Mouse (Mus musculus) layer of hippocampus, adult 9-10 months (tissue): Measurements from ENCODE around the gene Chat.

Experiments
- DNase-seq: peaks from one replicate; pipeline ENCODE4 v3.0.0; 2022; ENCODE audit warnings: low spot score

The Chat gene

GRCm38 (mm10) chr14:32465889-32466288 lies at the start of gene Chat:
Gene Chat, minus strand, starts transcription at chr14:32465989.
- DNase-seq, result no peak

DNA sequence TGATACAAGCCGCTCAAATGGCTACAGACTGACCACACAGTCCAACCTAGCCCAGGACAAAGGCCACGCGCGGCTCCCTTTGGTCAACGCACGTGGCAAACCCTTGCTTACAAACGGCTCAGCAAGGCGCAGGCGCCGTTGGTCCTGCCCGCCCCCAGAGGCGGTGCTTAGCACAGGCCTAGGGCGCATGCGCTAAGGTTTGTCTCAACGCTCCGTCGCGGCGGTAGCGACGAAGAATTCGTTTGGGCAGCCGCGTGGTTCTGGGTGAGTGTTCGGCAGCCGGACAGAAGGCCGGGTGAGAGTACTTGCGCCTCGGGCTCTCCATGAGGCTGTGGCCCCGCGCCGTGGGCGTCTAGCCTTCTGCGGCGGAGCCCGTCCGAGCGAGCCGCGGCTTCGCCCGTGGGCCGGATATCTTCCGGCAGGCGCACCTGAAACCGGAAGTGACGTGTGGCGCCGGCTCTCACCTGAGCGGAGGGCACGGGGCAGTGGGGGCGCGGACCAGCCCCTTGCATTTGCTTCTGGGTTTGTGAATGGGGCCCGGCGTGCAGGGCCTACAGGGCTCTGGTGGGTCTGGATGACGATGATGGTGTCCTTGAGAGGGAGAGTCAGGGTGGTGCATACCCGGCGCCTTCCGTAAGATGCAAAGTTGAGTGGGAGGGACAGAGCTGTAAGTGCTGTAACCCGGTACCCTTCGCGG lies 47.7 kb upstream of the Chat start, which contains the start of gene Ercc6:
Gene Ercc6, plus strand, starts transcription at position 186 of the 697 bp plus-strand sequence.
- DNase-seq, result peak; percentile 72

DNA sequence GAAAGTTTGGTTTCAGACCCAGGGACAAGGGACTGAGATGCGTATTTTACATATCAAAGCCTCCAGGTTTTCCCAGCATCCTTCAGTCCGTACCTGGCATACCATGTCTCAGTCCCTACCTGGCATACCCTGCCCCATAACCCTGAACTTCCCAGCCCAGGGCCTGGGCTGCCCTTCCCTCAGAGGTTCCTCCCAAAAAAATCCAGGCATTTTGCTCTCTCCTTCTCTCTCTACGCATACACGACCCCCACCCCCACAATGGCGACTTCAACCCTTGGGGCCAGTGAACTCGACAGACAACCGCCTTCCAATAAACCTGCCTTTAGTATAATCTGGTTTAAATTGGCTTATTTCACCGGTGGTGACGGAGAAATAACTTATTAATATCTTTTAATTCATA lies 47.1 kb upstream of the Chat start:
- DNase-seq, result no peak

DNA sequence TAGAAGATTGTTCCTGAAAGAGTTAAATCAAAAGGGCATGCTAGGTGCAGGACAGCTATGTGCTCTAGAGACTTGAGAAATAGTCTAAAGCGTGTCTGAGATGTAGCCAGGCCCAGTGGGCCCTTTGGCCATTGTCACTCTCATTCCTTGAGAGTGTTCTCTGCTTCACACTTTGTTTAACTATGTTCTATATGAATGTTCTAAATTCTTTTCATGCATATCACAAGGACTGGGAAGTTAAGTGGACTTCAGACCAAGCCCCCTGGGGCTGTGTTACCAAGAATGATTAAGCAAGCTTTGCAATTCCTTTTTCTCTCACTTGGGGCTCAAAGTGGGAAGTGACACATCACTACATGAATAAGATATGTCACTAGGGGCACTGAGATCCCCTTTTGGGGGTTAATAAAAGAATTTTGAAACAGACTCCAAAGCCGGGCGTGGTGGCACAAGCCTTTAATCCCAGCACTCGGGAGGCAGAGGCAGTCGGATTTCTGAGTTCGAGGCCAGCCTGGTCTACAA lies 43.7 kb upstream of the Chat start:
- no peak for DNase-seq

DNA sequence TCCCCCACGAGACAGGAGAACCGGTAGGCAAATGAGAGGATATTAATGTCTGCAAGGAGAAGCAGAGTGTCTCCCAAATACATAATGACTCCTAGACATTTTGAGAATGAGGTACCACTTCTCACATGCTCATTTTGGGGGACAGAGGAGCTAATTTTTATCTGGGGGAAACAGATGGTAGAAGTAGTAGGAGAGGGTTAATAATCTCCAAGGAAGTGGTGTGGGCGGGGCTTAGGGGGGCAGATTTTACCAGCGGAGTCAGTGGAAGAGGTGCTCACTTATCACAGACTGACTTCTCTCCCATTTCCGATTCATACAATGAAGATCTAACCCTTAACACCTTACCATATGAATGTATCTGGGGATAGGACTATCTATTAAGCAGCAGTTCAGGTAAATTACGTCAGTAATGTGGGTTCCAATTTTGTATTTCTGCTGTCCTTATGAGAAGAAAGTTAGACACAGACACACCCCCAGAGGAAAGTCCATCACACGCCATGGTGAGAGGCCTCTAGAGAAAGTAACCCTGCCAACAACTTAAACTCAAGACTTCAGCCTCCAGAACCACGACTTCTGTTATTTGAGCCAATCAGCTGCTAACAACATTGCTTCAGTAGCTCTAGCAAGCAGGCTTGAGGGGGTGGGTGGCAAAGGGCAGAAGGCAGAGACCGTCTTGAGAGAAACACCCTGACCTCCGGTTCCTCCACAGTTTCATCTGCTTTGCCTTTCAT lies 42.5 kb upstream of the Chat start:
- no peak for DNase-seq

GRCm38 (mm10) chr14:32507216-32507615 lies 41.4 kb upstream of the Chat start:
- DNase-seq, result no peak

GRCm38 (mm10) chr14:32506329-32506728 lies 40.5 kb upstream of the Chat start:
- DNase-seq, result no peak

- no peak for DNase-seq
Observed at GRCm38 (mm10) chr14:32503897-32504296, 38.1 kb upstream of the Chat start.

DNA sequence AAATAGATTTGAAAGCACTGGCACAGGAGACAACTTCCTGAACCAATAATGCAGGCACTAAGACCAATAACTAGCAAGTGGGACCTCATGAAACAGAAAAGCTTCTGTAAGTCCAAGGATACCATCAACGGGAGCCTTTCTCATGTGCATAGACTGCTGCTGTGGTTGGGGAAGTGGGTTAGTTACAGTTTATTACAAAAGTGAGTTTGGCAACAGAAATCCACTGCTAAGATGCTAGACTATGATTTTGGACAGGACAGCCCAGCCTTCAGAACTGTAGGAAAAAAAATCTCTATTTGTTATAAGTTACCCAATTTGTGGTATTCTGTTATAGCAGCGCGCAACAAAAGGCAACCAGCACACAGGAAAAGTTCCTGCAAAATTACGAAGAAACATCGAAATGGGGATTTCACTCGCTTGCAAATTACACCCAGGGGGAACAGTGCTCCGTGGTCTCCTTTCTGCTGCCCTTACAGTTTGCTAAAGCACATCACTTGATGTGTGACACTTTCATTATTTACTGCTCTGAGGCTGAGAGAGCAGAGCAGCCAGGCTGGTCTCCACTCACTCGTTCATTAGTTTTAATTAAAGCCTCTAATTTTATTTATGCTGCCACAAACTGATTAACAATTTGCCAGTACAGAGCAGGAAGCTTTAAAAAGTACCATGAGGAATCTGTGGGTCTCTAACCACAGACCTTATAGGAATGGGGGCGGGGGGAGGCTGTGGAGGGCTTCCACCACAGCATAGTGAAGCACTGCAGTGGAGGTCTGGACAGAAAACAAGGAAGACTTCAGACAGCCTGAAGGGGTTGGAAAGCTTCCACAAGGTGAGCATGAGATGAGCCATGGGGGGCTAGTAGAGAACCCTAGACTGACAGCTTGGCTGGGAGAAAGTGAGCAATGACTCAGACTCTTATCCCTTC lies 37.2 kb upstream of the Chat start:
- no peak for DNase-seq

DNA sequence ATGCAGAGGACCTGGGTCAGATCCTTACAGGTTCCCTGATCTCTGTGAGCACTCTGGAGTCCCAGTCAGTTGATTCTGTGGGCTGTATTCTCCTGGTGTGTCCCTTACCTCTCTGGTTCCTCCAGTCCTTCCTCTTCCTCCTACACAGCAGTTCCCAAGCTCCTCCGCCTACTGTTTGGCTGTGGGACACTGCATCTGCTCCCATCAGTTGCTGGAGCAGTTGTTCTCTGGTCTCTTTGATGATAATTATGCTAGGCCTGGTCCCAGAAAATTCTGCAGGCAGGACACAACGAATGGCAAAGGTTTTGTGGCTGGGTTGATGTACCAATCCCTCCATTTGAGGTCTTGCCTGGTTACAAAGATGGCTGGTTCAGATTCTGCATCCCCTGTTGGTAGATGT lies 35.5 kb upstream of the Chat start:
- no peak for DNase-seq

DNA sequence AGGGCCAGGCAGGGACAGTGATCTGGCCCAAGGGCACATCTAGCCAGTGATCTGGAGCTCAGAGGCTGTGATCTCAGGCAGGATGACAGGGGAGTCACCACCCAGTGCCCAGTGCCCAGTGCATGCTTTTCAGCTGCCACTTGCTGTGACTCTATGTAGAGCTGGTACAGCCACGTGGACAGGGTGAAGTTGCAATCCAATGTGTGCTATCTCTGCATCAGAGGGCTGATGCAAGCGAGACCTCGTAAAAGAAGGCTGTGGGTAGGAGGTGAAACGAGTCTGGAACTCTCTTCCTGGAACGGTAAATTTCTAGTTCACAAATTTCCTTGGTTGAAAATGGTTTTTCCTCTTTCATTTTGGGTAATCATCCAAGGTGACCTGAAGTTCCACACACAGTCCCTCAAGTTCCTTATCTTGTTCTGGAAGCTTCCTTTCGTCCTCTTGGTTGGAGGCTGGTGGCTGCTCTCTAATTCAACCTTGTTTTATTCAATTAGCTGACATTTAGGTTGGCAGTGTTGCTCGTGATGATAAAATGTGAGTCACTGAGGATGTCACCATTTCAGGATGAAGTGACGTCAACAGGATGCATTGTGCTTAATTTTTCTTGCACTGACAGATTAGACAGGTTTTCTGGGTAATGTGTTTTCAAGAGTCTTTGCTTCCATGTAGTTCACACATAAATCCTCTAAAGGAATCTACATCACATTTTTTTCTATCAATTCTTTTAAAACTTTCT lies 30.5 kb upstream of the Chat start:
- DNase-seq, result no peak

DNA sequence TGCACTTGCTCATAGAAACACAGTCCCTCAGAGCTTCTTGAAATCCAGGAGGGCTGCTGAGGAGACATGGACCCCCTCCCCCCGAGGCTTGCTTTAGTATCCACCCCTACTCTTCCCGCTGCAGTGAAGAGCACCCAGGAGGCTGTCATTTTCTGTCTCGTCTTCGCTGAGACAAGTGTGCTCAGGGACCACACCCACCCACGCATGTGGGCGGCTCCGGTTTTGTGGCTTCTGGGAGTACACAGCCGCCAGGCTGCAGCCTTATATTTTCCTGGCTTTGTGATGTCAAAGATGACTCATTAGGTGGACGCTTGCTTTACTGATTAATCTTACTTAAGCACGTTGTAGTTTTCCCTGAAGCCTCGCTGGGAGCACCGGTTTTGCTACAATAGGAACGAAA lies 26.7 kb upstream of the Chat start:
- DNase-seq, result no peak

DNA sequence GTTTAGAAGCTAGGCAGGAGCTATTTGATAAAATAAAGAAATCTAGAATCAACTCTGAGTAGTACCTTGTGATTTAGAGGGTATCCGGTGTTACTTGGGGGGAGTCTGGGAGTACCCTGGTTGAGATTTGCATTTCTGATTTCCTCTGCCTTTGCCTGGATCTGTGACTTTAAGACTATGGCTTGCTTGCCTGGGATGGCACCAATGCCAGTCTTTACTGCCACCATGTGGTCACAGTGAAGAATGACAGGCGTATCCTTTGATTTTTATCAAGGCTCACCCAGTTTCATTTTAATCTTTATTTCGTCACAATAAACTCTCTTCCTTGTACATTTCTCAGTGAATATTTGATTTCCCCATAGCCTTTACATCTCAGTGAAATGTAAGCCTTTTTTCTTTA lies 16.3 kb upstream of the Chat start:
- no peak for DNase-seq

DNA sequence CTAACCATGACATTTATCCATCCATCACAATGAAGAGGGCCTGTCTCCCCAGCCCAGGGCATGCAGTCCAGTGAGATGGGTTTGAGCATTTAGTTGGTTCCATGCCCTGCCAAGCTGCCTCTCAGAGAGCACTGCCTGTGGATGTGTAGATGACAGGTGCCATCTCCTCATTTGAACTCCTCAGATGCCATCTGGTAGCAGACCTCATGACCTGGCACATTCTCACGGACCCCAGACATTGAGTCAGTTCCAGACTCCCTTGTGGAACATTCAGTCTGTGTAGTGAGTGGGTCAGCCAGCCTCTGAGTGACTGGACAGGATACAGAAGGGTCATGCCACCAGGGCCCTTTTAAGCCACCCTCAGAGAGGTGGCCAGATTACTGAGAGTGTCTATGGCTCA lies 11.8 kb upstream of the Chat start:
- DNase-seq, result no peak

GRCm38 (mm10) chr14:32476559-32476958 lies 10.8 kb upstream of the Chat start:
- DNase-seq, result no peak

GRCm38 (mm10) chr14:32472996-32473395 lies 7.2 kb upstream of the Chat start:
- DNase-seq, result peak; percentile 52

- DNase-seq, result no peak
Observed at GRCm38 (mm10) chr14:32467606-32468005, 1.8 kb upstream of the Chat start.

DNA sequence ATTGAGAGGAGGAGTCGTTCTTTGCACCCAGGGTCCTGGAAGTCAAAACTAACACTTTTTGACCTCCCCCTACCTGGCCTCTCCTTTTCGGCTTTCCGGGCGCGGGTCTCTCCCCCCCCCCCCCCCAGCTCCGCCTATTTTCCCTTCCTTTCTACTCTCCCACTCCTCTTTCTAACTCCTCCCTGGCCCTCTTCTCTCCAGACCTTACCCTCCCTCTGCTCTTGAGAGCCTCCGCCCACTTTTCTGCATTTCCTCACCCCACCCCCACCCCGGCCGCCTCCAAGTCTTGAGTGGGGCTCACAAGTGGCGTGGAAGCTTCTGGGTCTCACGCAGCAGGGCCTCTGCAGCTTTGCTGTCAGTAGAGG lies 301 bp downstream of the Chat start:
- DNase-seq, result no peak

- no peak for DNase-seq
Observed at GRCm38 (mm10) chr14:32464601-32465505, 936 bp downstream of the Chat start, which contains the start of gene Slc18a3. Gene Slc18a3, minus strand, starts transcription at chr14:32464850.

- no peak for DNase-seq
Observed at GRCm38 (mm10) chr14:32463211-32464040, 2.4 kb downstream of the Chat start.
